Mouse (Mus musculus): ENCODE results near the gene Smarca5. TPM values are rescaled to one million over a fixed set of nuclear protein-coding genes. Genes with fewer than 3 reads are reported as not detected.

Gene Smarca5
- total RNA-seq (2021), result 10 to 100 TPM; 54.1 to 58.3 TPM

DNA sequence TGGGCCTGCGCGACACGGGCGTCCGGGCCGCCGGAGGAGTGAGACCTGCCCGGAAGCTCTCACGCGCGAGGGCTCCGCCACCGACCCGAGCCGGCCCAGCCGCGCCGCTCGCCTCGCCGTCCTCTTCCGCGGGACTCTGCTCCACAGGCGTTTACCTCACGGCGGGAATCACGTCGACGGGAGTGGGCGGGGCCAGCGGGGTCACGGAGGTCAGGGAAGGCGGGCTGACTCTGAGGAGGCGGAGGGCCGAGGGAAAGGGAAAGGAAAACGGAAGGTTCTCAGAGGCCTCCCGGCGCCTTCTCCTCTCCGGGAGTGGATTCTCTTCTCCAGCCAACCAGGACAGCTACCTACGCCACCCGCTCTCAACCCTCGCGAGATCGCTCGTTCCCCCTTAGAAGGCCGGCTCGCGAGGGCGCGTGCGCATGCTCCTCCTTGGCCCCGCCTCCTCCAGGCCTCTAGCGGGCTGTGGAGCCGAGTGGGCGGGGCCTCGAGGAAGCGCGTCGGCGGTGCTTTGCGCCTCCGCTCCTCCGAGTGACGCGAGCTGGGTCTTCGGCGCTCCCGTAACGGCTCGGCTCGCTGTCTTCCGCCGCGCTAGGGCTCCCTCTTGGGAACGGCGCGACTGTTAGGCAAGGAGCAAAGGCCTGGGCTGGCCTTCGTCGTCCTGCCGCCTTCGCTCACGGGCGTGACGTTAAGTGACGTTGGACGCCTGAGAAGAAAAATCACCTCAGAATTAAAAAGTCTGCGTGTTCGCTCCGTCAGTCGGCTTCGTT is at the start of gene Smarca5:
Smarca5 (minus strand) TSS at position 343 of the 770 bp plus-strand sequence.
- peak; percentile 87 to 97 for DNase-seq (ENCODE audit: extremely low spot score in 1 of 2, low spot score in 1 of 2)

GRCm38 (mm10) chr8:80784559-80784958 is 45.3 kb upstream of the Smarca5 start:
- no peak for DNase-seq (ENCODE audit: extremely low spot score in 1 of 2, low spot score in 1 of 2)

- no peak for DNase-seq (ENCODE audit: extremely low spot score in 1 of 2, low spot score in 1 of 2)
Measured at GRCm38 (mm10) chr8:80783271-80783670, 44.0 kb upstream of the Smarca5 start.

DNA sequence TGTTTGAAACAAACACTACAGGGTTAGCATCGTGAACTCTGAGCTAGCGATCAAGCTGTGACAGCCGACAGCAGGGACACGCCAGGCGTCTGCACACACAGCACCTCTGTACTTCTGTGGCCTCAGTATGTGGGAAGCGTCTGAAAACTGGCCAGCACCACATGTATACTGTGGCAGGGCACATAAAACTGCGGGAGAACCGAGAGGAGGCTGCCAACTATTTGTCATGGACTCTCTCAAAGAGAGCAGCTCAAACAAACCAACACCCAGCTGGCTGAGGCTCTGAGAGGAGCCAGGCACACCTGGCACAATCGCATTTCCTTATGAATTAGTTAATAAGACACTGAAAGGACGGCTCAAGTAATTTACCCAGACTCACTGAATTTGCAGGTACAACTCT is 42.0 kb upstream of the Smarca5 start:
- no peak for DNase-seq (ENCODE audit: extremely low spot score in 1 of 2, low spot score in 1 of 2)

- no peak for DNase-seq (ENCODE audit: extremely low spot score in 1 of 2, low spot score in 1 of 2)
Measured at GRCm38 (mm10) chr8:80780271-80780670, 41.0 kb upstream of the Smarca5 start.

DNA sequence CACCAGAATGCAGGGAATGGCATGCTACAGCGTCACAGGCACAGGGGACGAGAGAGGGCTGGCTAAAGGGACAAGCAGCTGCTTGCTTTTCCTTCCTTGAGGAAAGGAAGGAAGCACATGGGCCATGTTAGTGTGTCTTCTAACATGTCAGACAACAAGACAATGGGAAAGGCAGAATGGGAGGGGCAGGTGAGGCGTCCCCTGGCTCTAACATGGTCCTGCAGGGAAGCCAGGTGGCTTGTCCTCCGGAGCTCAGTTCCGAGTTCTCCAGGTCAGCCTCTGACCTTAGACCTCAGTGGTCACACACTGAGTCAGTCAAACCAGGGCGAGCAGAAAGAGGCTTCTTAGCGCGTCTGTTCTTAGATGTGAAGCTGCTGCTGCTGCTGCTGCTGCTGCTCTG is 37.1 kb upstream of the Smarca5 start:
- DNase-seq (ENCODE audit: extremely low spot score in 1 of 2, low spot score in 1 of 2), result no peak

- no peak for DNase-seq (ENCODE audit: extremely low spot score in 1 of 2, low spot score in 1 of 2)
Measured at GRCm38 (mm10) chr8:80772732-80773460, 33.6 kb upstream of the Smarca5 start.

DNA sequence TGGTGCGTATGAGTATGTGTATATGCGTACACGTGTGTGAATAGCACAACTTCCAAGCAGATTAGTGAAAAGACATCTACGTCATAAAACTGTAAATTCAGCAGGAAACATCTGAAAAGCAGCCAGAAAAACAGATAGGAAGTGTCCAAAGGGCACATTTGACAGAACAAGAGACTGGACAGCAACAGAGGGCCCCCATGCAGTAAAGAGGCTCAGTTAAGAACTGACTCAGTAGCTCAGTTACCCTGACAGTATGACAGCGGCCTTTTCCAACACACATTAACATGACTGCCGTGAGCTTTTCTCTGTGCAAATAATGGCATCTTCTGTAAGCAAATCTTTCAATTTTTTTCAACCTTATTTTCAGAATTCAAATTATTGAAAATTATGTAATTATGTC is 29.2 kb upstream of the Smarca5 start:
- no peak for DNase-seq (ENCODE audit: extremely low spot score in 1 of 2, low spot score in 1 of 2)

- DNase-seq (ENCODE audit: extremely low spot score in 1 of 2, low spot score in 1 of 2), result peak; percentile 66 to 95
Measured at GRCm38 (mm10) chr8:80753017-80753715, 13.9 kb upstream of the Smarca5 start.

DNA sequence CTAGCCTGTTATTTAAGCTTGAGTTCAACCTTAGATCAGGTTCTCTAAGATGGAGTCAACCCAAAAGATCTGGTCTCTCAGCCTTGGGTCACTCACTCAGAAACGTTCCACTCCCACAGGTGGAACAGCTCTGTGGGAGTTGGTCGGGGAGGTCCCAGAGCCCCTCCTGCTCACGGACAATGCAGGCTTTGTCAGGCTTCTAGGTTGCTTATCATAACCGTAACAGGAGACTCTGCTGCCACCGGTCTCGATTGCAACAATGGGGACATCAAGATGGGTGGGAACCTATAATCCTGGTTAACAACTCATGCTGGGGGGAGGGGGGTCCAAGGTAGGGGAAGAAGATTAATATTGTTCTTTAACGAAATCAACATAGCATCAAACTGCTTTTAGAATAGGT is 13.1 kb upstream of the Smarca5 start:
- DNase-seq (ENCODE audit: extremely low spot score in 1 of 2, low spot score in 1 of 2), result no peak

- no peak for DNase-seq (ENCODE audit: extremely low spot score in 1 of 2, low spot score in 1 of 2)
Measured at GRCm38 (mm10) chr8:80749091-80749490, 9.8 kb upstream of the Smarca5 start.

DNA sequence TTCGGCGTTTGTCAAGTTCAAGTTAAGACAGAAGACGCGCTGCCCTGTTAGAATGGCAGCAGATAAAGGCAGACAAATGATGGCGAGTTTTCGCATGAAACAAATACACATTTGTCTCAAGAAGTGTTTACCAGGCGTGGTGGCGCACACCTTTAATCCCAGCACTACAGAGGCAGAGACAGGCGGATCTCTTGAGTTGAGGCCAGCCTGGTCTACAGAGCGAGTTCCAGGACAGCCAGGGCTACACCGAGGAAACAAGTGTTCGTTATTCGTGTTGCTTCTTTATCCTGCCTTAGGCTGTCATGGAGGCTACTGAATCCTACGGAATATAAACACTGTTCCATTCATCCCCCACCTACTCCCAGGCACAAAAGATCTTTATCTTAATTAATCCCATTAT is 635 bp upstream of the Smarca5 start:
- DNase-seq (ENCODE audit: extremely low spot score in 1 of 2, low spot score in 1 of 2), result no peak

DNA sequence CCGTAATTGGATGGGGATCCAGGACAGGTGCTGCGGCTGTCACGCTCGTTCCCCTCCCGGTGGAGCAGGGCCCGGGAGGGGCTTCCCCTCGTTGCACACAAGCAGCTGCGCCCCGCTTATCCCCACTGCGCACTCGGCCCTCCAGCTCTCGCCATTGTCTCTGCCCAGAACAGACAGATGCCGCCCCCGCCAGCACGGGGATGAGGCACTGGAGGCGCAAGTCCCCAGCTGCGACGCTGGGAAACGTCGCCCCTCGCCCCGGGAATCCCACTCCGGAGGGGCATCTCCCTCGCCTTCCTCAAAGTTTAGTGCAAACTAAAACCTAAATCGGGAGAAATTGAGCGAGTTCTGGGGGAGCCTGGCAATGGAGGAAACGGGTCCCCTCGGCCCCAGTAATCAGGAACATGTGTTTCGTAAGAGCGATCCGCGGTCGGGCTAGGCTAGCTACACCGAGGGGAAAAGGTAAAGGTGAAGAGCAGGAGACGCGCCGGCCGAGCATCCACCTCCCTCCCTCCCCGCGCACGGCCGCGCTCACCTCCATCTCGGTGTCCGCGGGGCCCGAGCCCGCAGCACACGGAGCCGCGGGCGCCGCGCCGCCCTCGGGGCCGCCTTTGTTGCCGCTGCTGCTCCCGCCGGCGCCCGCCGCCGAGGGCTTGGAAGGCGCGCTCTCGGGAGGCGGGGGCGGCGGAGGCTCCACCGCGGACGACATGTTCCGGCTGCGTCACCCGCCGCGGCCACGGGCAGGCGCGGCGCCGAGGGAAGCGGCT is 726 bp downstream of the Smarca5 start:
- peak; percentile 49 to 53 for DNase-seq (ENCODE audit: extremely low spot score in 1 of 2, low spot score in 1 of 2)

GRCm38 (mm10) chr8:80738046-80738387 is 1.3 kb downstream of the Smarca5 start:
- no peak for DNase-seq (ENCODE audit: extremely low spot score in 1 of 2, low spot score in 1 of 2)

DNA sequence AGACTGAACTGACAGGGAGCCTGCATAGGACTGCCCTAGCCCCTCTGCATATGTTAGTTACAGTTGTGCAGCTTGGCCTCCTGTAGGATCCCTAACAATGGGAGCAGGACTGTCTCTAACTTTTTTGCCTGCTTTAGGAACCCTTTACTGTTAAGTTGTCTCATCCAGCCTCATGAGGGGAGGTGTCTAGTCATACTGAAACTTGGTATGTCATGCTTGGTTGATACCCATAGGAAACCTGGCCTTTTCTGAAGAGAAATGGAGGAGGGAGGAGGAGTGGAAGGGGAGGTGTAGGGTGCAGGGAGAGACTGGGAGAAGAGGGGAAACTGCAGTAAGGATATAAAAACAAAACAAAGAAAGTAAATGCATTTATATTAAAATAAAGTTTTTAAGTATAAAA is 7.0 kb downstream of the Smarca5 start:
- no peak for DNase-seq (ENCODE audit: extremely low spot score in 1 of 2, low spot score in 1 of 2)

DNA sequence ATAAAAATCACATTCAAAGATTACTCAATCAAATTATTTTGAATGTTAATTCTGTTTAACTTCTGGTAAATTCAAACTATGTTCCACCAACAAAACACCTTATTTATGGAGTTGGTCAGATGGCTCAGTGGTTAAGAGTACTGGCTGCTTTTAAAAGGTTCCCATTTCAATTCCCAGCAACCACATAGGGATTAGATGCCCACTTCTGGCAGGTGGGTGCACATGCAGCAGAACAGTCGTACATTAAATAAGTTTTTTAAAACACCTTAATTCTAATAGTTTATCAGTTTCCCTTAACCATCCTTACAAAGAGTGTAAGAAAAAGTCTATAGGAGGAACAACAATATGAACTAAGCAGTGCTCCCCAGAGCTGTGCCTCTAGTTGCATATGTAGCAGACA is 24.8 kb downstream of the Smarca5 start:
- no peak for DNase-seq (ENCODE audit: extremely low spot score in 1 of 2, low spot score in 1 of 2)

GRCm38 (mm10) chr8:80710670-80711400 is 28.5 kb downstream of the Smarca5 start:
- DNase-seq (ENCODE audit: extremely low spot score in 1 of 2, low spot score in 1 of 2), result no peak

DNA sequence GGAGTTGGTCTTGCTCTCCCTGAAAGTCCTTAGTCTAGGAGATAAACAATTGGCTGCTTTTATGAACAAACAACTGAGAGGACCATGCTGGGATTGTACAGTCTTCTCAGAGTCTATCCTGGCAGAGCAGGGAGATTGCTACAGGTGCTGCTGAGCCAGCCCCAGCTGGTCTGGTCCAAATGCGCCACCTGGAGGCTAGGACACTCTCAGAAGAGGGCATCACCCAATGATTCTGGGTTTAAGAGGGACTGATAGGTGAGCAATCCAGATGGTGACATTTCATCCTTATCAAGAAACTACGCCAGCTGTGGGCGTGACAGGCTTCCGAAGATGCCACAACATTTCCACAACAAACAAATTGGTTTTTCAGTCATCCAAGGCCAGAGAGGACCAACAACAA is 51.2 kb downstream of the Smarca5 start:
- DNase-seq (ENCODE audit: extremely low spot score in 1 of 2, low spot score in 1 of 2), result peak; percentile 30 to 67

DNA sequence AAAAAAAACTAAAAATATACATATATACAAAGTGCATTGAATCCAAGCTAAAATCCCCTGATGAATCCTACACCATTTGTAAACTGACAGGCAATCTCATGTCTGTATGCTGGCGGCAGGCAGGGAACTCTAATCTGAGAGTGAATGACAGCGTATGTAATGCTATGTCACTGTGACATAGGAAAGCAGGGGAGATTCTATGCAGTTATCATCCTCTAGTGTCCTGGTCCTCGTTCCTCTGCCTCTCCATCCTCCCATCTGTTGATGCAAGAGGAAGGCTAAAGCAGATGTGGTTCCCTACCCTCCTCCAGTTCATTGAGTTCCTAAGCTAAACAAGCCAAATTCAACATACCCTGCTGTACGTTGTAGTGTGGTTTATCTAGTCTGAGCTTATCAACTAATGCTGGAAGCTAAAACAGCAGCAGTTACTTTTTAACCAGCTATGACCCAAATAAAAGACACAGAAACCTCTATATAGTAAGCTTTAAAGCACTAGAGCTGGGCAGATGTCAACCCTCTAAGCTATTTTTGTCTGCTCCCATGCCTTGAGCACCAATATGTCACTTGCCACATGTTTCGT is 55.5 kb downstream of the Smarca5 start:
- DNase-seq (ENCODE audit: extremely low spot score in 1 of 2, low spot score in 1 of 2), result no peak

DNA sequence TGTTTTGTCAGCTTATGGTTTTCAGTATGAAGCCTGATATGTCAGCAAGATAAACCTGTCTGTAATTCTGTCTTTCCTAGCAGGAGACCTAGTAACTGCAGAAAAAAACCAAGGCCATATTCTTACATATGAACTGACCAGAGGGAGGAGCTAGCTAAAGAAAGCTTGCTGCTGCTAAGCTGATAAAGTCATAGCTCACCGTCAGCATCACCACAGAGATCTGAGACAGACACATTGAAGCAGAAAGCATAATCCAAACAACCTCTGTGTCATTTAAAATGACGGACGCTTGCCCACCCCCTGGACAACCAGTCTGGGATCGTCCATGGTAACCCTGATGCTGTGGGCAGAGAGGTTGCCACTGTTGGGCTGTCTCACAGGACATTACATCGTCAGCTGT is 56.7 kb downstream of the Smarca5 start:
- DNase-seq (ENCODE audit: extremely low spot score in 1 of 2, low spot score in 1 of 2), result no peak
